Mouse (Mus musculus) kidney, postnatal 0 days (tissue): ENCODE results near the gene Rps6. TPM values are rescaled to one million over a fixed set of nuclear protein-coding genes. Genes with fewer than 3 reads are reported as not detected.

Source experiments
- ATAC-seq: fragments of 200-750 bp; cut with Nextera tagmentation; replicated peaks from 2 replicates; pipeline ENCODE4 v1.8.0; 2017; ENCODE audit warnings: low read depth, moderate number of reproducible peaks, moderate TSS enrichment, moderate library complexity; ENCODE audit not compliant: low FRiP score
- DNase-seq: peaks from one replicate; pipeline ENCODE4 v3.0.0-alpha.2; 2016; ENCODE audit warnings: low spot score
- H3K27ac ChIP-seq: fragments of 300-500 bp; sonication (generic); 2 replicates; pipeline ENCODE4 v1.5.1; 2014; ENCODE audit warnings: mild to moderate bottlenecking
- H3K27me3 ChIP-seq: fragments of 300-500 bp; sonication (generic); 2 replicates; pipeline ENCODE4 v1.6.1; 2014; ENCODE audit warnings: low read length, mixed read lengths; ENCODE audit not compliant: insufficient read depth
- H3K36me3 ChIP-seq: fragments of 300-500 bp; sonication (generic); 2 replicates; pipeline ENCODE4 v1.6.1; 2014; ENCODE audit warnings: low read length, mixed read lengths; ENCODE audit not compliant: insufficient read depth
- H3K4me1 ChIP-seq: fragments of 300-500 bp; sonication (generic); replicated peaks from 2 replicates; pipeline ENCODE4 v1.6.1; 2014; ENCODE audit warnings: antibody characterized with exemption, low read length, mixed read lengths; ENCODE audit not compliant: insufficient read depth
- H3K4me2 ChIP-seq: fragments of 300-500 bp; sonication (generic); 2 replicates; pipeline ENCODE4 v1.6.1; 2014; ENCODE audit warnings: mild to moderate bottlenecking, low read length, moderate library complexity, mixed read lengths
- H3K4me3 ChIP-seq: fragments of 300-500 bp; sonication (generic); replicated peaks from 2 replicates; pipeline ENCODE4 v1.5.1; 2014; ENCODE audit warnings: low read depth, low read length
- H3K9ac ChIP-seq: fragments of 300-500 bp; sonication (generic); 2 replicates; pipeline ENCODE4 v1.6.1; 2014; ENCODE audit warnings: low read depth, low read length
- H3K9me3 ChIP-seq: fragments of 300-500 bp; sonication (generic); replicated peaks from 2 replicates; pipeline ENCODE4 v1.6.1; 2016; ENCODE audit warnings: low read length, inconsistent platforms, mixed read lengths
- CTCF ChIP-seq: IDR thresholded peaks from 2 replicates; pipeline ENCODE4 v1.5.1; 2016; ENCODE audit warnings: antibody characterized with exemption, low read depth, mild to moderate bottlenecking, moderate library complexity
- WGBS: fragments of 180-500 bp; shearing (Covaris S2); extraction: QIAGEN DNeasy Blood & Tissue Kit; methylation state at CpG from one replicate; pipeline ENCODE4 v1.1.7; 2014; 5-methylcytosine and 5-hydroxymethylcytosine counted together
- polyA plus RNA-seq: library from polyadenylated mRNA; unstranded; fragments of >200 nt; fragmentation: Nextera tagmentation; extraction: Ambion mirVana; gene quantifications from 2 replicates; pipeline ENCODE4 v1.2.1, GENCODE M21; 2015

Gene Rps6
- polyA plus RNA-seq, 1 experiment from 2014 or later, result 781 TPM

DNA sequence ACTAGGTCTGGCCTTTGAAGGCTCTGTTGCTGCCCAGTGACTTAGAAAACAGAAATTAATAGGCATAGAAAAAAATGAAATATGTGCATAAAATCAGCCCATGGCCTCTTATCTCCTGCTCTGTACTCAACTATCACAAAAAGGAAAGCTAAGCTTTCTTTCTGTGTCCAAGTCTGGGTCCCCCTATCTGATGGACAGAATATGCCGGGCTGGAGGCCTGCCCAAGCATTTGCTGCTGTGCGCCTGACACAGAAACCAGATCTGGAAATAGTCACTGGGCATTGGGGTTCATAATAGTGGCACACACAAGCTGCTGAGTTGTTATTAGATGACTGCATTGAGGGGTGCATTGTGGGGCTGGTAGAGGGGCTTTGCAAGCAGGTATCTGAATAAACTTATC lies 22.3 kb upstream of the Rps6 start:
- Histone ChIP-seq H3K27me3 (no peaks in the 10 kb centered on the region), H3K36me3 (no peaks in the 10 kb centered on the region), H3K4me1 (no peaks in the 10 kb centered on the region), H3K4me2 (no peak overlapping the region), H3K27ac (no peak overlapping the region), H3K9me3 (no peaks in the 10 kb centered on the region), H3K4me3 (no peak overlapping the region), H3K9ac (no peak overlapping the region)
- 86% methylated on average over 2 of the region's 2 CpGs for WGBS
- ATAC-seq (no peak), DNase-seq (no peak)
- no peak for TF ChIP-seq CTCF

DNA sequence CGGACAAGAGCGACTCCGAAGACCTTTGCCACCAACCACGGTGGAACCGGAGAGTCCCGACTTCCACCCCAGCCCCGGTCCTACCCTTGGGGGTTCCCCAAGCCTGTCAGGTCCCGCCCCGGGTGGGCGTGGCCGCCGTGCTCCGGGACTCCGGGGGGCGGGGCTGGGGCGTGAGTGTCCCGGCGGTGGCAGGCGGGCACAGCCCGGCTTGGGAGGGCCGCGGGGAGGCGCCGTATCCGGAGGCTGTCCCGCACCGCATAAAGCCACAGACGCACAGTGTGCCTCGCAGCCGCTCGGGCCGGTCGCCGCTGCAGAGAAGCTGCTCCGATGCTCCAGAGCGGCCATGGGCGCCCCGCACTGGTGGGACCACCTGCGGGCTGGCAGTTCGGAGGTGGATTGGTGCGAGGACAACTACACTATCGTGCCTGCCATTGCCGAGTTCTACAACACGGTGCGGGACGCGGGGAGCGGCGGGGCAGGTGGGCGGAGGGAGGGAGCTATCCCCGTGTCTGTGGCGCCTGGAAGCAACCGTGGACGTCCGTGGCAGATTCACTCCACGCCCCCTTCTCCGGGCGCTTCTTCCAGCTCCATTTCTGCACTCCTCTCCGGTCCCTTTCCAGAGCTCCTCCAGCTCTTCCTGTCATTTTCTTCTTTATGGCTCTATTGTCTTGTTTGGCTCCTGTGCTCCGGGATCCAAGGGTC lies 17.1 kb upstream of the Rps6 start, which contains the start of gene Acer2:
TSS of gene Acer2 (plus strand) at position 251 of the 702 bp plus-strand sequence.
- Histone ChIP-seq H3K27me3 (no peaks in the 10 kb centered on the region), H3K9me3 (no peaks in the 10 kb centered on the region), H3K9ac (peak within 1 kb of the TSS; percentile 62), H3K4me2 (peak within 1 kb of the TSS; percentile 96), H3K36me3 (no peaks in the 10 kb centered on the region), H3K4me1 (no peaks in the 10 kb centered on the region), H3K4me3 (peak within 1 kb of the TSS; percentile 78), H3K27ac (peak within 1 kb of the TSS; percentile 50; the same call in 1 of the 2 replicates)
- peak; percentile 96 for ATAC-seq
- under 1% methylated on average over 60 of the region's 60 CpGs for WGBS
- peak; percentile 42 for TF ChIP-seq CTCF
- DNase-seq, result peak; percentile 82

DNA sequence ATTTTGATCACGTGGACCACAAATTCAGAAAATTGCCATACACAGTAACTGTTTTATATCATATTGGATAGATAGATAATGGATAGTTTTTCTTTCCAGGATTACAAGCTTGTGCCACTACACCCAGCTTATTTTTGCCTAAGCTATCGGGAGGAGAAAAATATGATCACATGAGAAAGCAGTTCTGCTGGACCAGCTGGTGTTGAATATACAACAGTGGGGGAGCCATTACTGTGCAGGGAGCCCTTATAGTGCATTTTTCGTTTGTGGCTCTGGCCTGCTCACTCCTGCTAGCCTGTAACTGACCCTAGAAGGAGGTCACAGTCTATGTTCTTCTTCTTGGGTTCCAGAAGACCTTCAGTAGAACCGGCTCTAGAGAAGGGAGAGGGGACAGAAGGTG lies 15.9 kb upstream of the Rps6 start:
- H3K27ac ChIP-seq, result no peak overlapping the region
- H3K9me3 ChIP-seq, result no peaks in the 10 kb centered on the region
- 56% methylated on average over 4 of the region's 4 CpGs for WGBS
- no peaks in the 10 kb centered on the region for H3K36me3 ChIP-seq
- DNase-seq (no peak), ATAC-seq (no peak)
- no peak overlapping the region for H3K4me3 ChIP-seq
- H3K9ac ChIP-seq, result no peak overlapping the region
- no peak for TF ChIP-seq CTCF
- H3K4me1 ChIP-seq, result no peaks in the 10 kb centered on the region
- H3K4me2 ChIP-seq, result no peak overlapping the region
- no peaks in the 10 kb centered on the region for H3K27me3 ChIP-seq

DNA sequence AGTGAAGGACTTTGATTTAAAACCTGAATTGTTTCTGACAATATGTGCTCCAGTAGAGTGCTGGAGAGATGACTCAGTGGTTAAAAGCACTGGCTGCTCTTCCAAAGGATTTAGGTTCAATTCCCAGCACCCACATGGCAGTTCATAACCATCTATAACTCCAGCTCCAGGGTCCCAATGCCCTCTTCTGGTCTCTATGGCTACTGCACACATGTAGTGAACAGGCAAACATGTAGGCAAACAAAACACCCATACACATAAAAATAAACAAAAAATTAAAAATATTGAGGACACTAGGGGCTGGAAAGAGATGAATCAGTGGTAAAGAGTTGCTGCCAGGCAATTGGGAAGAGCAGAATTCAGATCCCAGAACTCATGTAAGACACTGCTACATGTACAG lies 14.8 kb upstream of the Rps6 start:
- no peaks in the 10 kb centered on the region for H3K4me1 ChIP-seq
- DNase-seq (no peak), ATAC-seq (no peak)
- no peaks in the 10 kb centered on the region for H3K27me3 ChIP-seq
- H3K9me3 ChIP-seq, result no peaks in the 10 kb centered on the region
- no peak overlapping the region for H3K9ac ChIP-seq
- H3K27ac ChIP-seq, result no peak overlapping the region
- TF ChIP-seq CTCF, result no peak
- no peak overlapping the region for H3K4me2 ChIP-seq
- H3K4me3 ChIP-seq, result no peak overlapping the region
- H3K36me3 ChIP-seq, result no peaks in the 10 kb centered on the region

DNA sequence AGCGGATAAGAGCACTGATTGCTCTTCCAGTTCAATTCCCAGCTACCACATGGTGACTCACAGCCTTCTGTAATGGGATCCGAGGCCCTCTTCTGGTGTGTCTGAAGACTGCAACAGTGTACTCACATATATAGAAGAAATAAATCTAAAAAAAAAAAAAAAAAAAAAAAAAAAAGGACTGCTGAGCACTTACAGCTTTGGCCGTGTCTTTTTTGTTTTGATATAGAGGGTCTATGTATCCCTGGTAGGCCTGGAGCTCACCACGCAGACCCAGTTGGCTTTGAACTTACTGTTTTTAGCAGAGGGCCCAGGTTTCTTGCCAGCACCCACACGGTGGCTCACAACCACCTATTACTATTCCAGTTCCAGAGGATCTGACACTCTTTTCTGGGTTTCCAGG lies 6.9 kb upstream of the Rps6 start:
- H3K9me3 ChIP-seq, result no peaks in the 10 kb centered on the region
- DNase-seq (no peak), ATAC-seq (no peak)
- no peak for TF ChIP-seq CTCF
- no peak overlapping the region for H3K4me3 ChIP-seq
- no peak overlapping the region for H3K4me2 ChIP-seq
- H3K27me3 ChIP-seq, result no peaks in the 10 kb centered on the region
- H3K4me1 ChIP-seq, result no peaks in the 10 kb centered on the region
- no peak overlapping the region for H3K27ac ChIP-seq
- H3K36me3 ChIP-seq, result no peaks in the 10 kb centered on the region
- WGBS, result 85% methylated on average over 5 of the region's 5 CpGs
- no peak overlapping the region for H3K9ac ChIP-seq

DNA sequence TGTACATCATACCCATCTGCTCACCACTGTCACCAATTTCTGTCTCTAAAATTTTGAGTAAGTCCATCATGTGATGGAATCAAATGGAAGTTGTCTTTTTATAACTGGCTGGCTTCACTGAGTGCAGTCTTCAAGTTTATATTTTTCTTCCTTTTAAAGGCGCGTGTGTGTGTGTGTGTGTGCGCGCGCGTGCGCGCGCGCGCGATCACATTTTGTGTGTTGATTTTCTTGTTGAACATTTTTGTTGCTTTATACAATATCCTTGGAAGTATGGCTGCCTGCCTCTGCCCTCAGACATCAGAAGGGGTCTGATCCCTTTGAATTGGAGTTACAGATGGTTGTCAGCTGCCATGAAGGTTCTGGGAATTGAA lies 843 bp upstream of the Rps6 start:
- WGBS, result 56% methylated on average over 12 of the region's 12 CpGs
- Histone ChIP-seq H3K4me2 (peak overlapping the region; percentile 80), H3K4me1 (no peaks in the 10 kb centered on the region; the same call in 1 of the 2 replicates), H3K9ac (peak overlapping the region; percentile 99), H3K4me3 (peak overlapping the region; percentile 99), H3K36me3 (peaks cover 20% of the 10 kb centered on the region), H3K27me3 (no peaks in the 10 kb centered on the region), H3K27ac (peak overlapping the region; percentile 98; the same call in 1 of the 2 replicates), H3K9me3 (no peaks in the 10 kb centered on the region)
- no peak for TF ChIP-seq CTCF
- DNase-seq, result no peak
- ATAC-seq, result no peak
